Mouse (Mus musculus): Measurements from ENCODE around the gene Clasrp.

- TF ChIP-seq CTCF (IDR thresholded peaks at IDR 0.05; ENCODE audit: low read depth) (peak; percentile 71), EP300 (IDR thresholded peaks at IDR 0.05; ENCODE audit: low read depth) (no peak)
Measured at GRCm38 (mm10) chr7:19558965-19559364, 45.3 kb downstream of the Clasrp start.

Measured in liver, postnatal 0 days (tissue).